Mouse (Mus musculus): ENCODE data around the gene Neo1. TPM values are rescaled to one million over a fixed set of nuclear protein-coding genes. Genes with fewer than 3 reads are reported as not detected.

The Neo1 gene
- polyA plus RNA-seq, 1 experiment from 2014 or later: 27.9 TPM

- H3K4me2 ChIP-seq (replicated peaks; ENCODE audit: low read depth, low read length): no peak overlapping the region
- no peak overlapping the region for H3K4me3 ChIP-seq (ENCODE audit: low read depth, low read length)
- no peak overlapping the region for H3K9ac ChIP-seq (replicated peaks; ENCODE audit: low read depth)
- no peak for ATAC-seq
- no peaks in the 10 kb centered on the region for H3K9me3 ChIP-seq (ENCODE audit: low read length)
- H3K27ac ChIP-seq (ENCODE audit: low read length): no peak overlapping the region
- H3K27me3 ChIP-seq (replicated peaks; ENCODE audit: insufficient read depth, low read length): no peaks in the 10 kb centered on the region
- no peak for TF ChIP-seq CTCF (IDR thresholded peaks at IDR 0.05)
- no peak for TF ChIP-seq EP300 (IDR thresholded peaks at IDR 0.05)
- no peaks in the 10 kb centered on the region for H3K4me1 ChIP-seq (ENCODE audit: insufficient read depth, low read depth, low read length)
- no peaks in the 10 kb centered on the region for H3K36me3 ChIP-seq (ENCODE audit: insufficient read depth, low read length)
- 30% methylated on average over 6 of the region's 6 CpGs for WGBS
- DNase-seq (ENCODE audit: low spot score): no peak
Observed at GRCm38 (mm10) chr9:59065616-59066301, 29.5 kb upstream of the Neo1 start.

GRCm38 (mm10) chr9:59062409-59062808 is 26.2 kb upstream of the Neo1 start:
- Histone ChIP-seq H3K4me1 (ENCODE audit: insufficient read depth, low read depth, low read length) (no peaks in the 10 kb centered on the region), H3K27me3 (replicated peaks; ENCODE audit: insufficient read depth, low read length) (no peaks in the 10 kb centered on the region), H3K4me2 (replicated peaks; ENCODE audit: low read depth, low read length) (no peak overlapping the region), H3K4me3 (ENCODE audit: low read depth, low read length) (no peak overlapping the region), H3K9me3 (ENCODE audit: low read length) (no peaks in the 10 kb centered on the region), H3K27ac (ENCODE audit: low read length) (no peak overlapping the region), H3K9ac (replicated peaks; ENCODE audit: low read depth) (no peak overlapping the region), H3K36me3 (ENCODE audit: insufficient read depth, low read length) (no peaks in the 10 kb centered on the region)
- DNase-seq (ENCODE audit: low spot score) (peak; percentile 13), ATAC-seq (0 out of 2 replicates have a peak, but pooled peaks have one; percentile 28)
- TF ChIP-seq EP300 (IDR thresholded peaks at IDR 0.05) (no peak), CTCF (IDR thresholded peaks at IDR 0.05) (no peak)
- 39% methylated on average over 4 of the region's 4 CpGs for WGBS

GRCm38 (mm10) chr9:59060026-59060605 is 23.9 kb upstream of the Neo1 start:
- Histone ChIP-seq H3K9ac (replicated peaks; ENCODE audit: low read depth) (no peak overlapping the region), H3K4me1 (ENCODE audit: insufficient read depth, low read depth, low read length) (no peaks in the 10 kb centered on the region), H3K36me3 (ENCODE audit: insufficient read depth, low read length) (no peaks in the 10 kb centered on the region), H3K9me3 (ENCODE audit: low read length) (no peaks in the 10 kb centered on the region), H3K4me3 (ENCODE audit: low read depth, low read length) (no peak overlapping the region), H3K27me3 (replicated peaks; ENCODE audit: insufficient read depth, low read length) (no peaks in the 10 kb centered on the region), H3K27ac (ENCODE audit: low read length) (no peak overlapping the region), H3K4me2 (replicated peaks; ENCODE audit: low read depth, low read length) (no peak overlapping the region)
- no peak for TF ChIP-seq CTCF (IDR thresholded peaks at IDR 0.05)
- TF ChIP-seq EP300 (IDR thresholded peaks at IDR 0.05): no peak
- no peak for ATAC-seq
- WGBS: 75% methylated on average over 9 of the region's 9 CpGs
- no peak for DNase-seq (ENCODE audit: low spot score)

DNA sequence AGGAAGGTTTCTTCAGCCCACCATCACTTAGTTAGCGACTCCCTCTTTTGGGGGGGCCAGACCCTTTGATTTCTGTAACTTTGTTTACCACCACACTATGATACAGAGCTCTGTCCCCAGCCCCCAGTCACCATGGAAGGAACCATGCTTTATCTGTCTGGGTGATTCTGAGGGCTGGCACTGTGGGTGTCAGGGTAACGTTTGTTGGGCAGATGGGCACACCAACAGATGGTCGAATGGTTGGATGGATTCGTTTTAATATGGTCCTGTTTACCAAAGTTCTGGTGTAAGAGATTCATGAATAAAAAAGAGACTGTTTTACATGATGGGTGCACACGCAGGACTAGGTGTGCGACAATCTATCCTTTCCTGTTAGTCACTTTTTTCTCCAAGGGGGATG is 22.9 kb upstream of the Neo1 start:
- no peak for ATAC-seq
- no peak overlapping the region for H3K27ac ChIP-seq (ENCODE audit: low read length)
- H3K4me3 ChIP-seq (ENCODE audit: low read depth, low read length): no peak overlapping the region
- H3K4me1 ChIP-seq (ENCODE audit: insufficient read depth, low read depth, low read length): no peaks in the 10 kb centered on the region
- H3K4me2 ChIP-seq (replicated peaks; ENCODE audit: low read depth, low read length): no peak overlapping the region
- no peaks in the 10 kb centered on the region for H3K27me3 ChIP-seq (replicated peaks; ENCODE audit: insufficient read depth, low read length)
- no peak overlapping the region for H3K9ac ChIP-seq (replicated peaks; ENCODE audit: low read depth)
- WGBS: 84% methylated on average over 6 of the region's 6 CpGs
- TF ChIP-seq CTCF (IDR thresholded peaks at IDR 0.05) (no peak), EP300 (IDR thresholded peaks at IDR 0.05) (no peak)
- H3K9me3 ChIP-seq (ENCODE audit: low read length): no peaks in the 10 kb centered on the region
- no peaks in the 10 kb centered on the region for H3K36me3 ChIP-seq (ENCODE audit: insufficient read depth, low read length)
- no peak for DNase-seq (ENCODE audit: low spot score)

DNA sequence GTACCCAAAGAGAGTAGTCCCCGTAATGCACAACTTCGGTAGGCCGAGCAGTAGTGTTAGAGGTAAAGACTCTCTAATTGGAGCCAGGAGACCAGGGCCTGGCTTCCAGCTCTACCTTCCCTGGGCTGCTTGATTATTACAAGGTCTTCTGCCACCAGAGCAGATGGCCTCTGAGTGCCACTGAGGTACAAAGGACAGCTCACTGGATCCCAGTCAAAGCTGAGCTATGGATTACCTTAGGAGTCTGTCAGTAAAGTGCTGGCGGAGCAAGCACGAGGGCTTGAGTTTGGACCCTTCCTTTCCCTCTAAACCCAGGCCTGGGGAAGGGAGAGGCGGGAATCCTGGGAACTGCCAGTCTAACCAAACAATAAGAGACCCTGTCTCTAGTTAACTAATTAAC is 21.8 kb upstream of the Neo1 start:
- no peak overlapping the region for H3K27ac ChIP-seq (ENCODE audit: low read length)
- WGBS: 90% methylated on average over 6 of the region's 6 CpGs
- H3K9ac ChIP-seq (replicated peaks; ENCODE audit: low read depth): no peak overlapping the region
- no peak for DNase-seq (ENCODE audit: low spot score)
- H3K36me3 ChIP-seq (ENCODE audit: insufficient read depth, low read length): no peaks in the 10 kb centered on the region
- no peak overlapping the region for H3K4me3 ChIP-seq (ENCODE audit: low read depth, low read length)
- no peaks in the 10 kb centered on the region for H3K9me3 ChIP-seq (ENCODE audit: low read length)
- no peak for TF ChIP-seq EP300 (IDR thresholded peaks at IDR 0.05)
- TF ChIP-seq CTCF (IDR thresholded peaks at IDR 0.05): no peak
- no peak for ATAC-seq
- no peaks in the 10 kb centered on the region for H3K27me3 ChIP-seq (replicated peaks; ENCODE audit: insufficient read depth, low read length)
- H3K4me2 ChIP-seq (replicated peaks; ENCODE audit: low read depth, low read length): no peak overlapping the region
- H3K4me1 ChIP-seq (ENCODE audit: insufficient read depth, low read depth, low read length): no peaks in the 10 kb centered on the region

- Histone ChIP-seq H3K4me3 (ENCODE audit: low read depth, low read length) (no peak overlapping the region), H3K27ac (ENCODE audit: low read length) (peak overlapping the region; percentile 55), H3K27me3 (replicated peaks; ENCODE audit: insufficient read depth, low read length) (no peaks in the 10 kb centered on the region), H3K36me3 (ENCODE audit: insufficient read depth, low read length) (no peaks in the 10 kb centered on the region), H3K4me2 (replicated peaks; ENCODE audit: low read depth, low read length) (peak overlapping the region; percentile 30), H3K9me3 (ENCODE audit: low read length) (no peaks in the 10 kb centered on the region), H3K9ac (replicated peaks; ENCODE audit: low read depth) (no peak overlapping the region), H3K4me1 (ENCODE audit: insufficient read depth, low read depth, low read length) (no peaks in the 10 kb centered on the region)
- peak; percentile 84 for DNase-seq (ENCODE audit: low spot score)
- peak; percentile 94 for ATAC-seq
- peak; percentile 58; the same call in 1 of the 2 replicates for TF ChIP-seq EP300 (IDR thresholded peaks at IDR 0.05)
- TF ChIP-seq CTCF (IDR thresholded peaks at IDR 0.05): no peak
- WGBS: 50% methylated on average over 8 of the region's 8 CpGs
Observed at GRCm38 (mm10) chr9:59056281-59056680, 20.0 kb upstream of the Neo1 start.
